Mouse (Mus musculus): ENCODE measurements around the gene Shisa4. TPM values are rescaled to one million over a fixed set of nuclear protein-coding genes. Genes with fewer than 3 reads are reported as not detected.
"Not testable (repeated sequence)": the region's sequence is repeated elsewhere in the genome, so short reads cannot be mapped to it uniquely, and the experiment has no call there.

Shisa4 gene
- total RNA-seq (2021): 10 to 100 TPM; 14.2 to 14.4 TPM

- peak; percentile 79 for DNase-seq
Measured at GRCm38 (mm10) chr1:135374868-135375581, at the start of gene Shisa4. Shisa4 (minus strand) TSS chr1:135375237.

GRCm38 (mm10) chr1:135422772-135423171, 47.7 kb upstream of the Shisa4 start:
- no peak for DNase-seq

- DNase-seq: peak; percentile 34
Measured at GRCm38 (mm10) chr1:135413996-135414395, 39.0 kb upstream of the Shisa4 start.

- no peak for DNase-seq
Measured at GRCm38 (mm10) chr1:135412130-135412529, 37.1 kb upstream of the Shisa4 start.

- peak; percentile 71 for DNase-seq
Measured at GRCm38 (mm10) chr1:135410967-135411366, 35.9 kb upstream of the Shisa4 start.

GRCm38 (mm10) chr1:135408973-135409372, 33.9 kb upstream of the Shisa4 start:
- no peak for DNase-seq

- no peak for DNase-seq
Measured at GRCm38 (mm10) chr1:135405356-135405755, 30.3 kb upstream of the Shisa4 start.

GRCm38 (mm10) chr1:135401452-135402110, 26.5 kb upstream of the Shisa4 start:
- no peak for DNase-seq

- no peak for DNase-seq
Measured at GRCm38 (mm10) chr1:135399466-135399865, 24.4 kb upstream of the Shisa4 start.

- no peak for DNase-seq
Measured at GRCm38 (mm10) chr1:135385161-135385560, 10.1 kb upstream of the Shisa4 start.

GRCm38 (mm10) chr1:135384171-135384570, 9.1 kb upstream of the Shisa4 start:
- DNase-seq: no peak

GRCm38 (mm10) chr1:135381560-135381959, 6.5 kb upstream of the Shisa4 start:
- DNase-seq: not testable (repeated sequence)

GRCm38 (mm10) chr1:135380071-135380991, 5.3 kb upstream of the Shisa4 start:
- DNase-seq: no peak

GRCm38 (mm10) chr1:135379048-135379447, 4.0 kb upstream of the Shisa4 start:
- no peak for DNase-seq

- DNase-seq: peak; percentile 52
Measured at GRCm38 (mm10) chr1:135378576-135378975, 3.5 kb upstream of the Shisa4 start.

- DNase-seq: no peak
Measured at GRCm38 (mm10) chr1:135374175-135374867, 716 bp downstream of the Shisa4 start.

GRCm38 (mm10) chr1:135373171-135373677, 1.8 kb downstream of the Shisa4 start:
- DNase-seq: no peak

- no peak for DNase-seq
Measured at GRCm38 (mm10) chr1:135369415-135369814, 5.6 kb downstream of the Shisa4 start.

- peak; percentile 66 for DNase-seq
Measured at GRCm38 (mm10) chr1:135368982-135369381, 6.1 kb downstream of the Shisa4 start.

- DNase-seq: peak; percentile 92
Measured at GRCm38 (mm10) chr1:135368245-135368644, 6.8 kb downstream of the Shisa4 start.

- DNase-seq: no peak
Measured at GRCm38 (mm10) chr1:135367595-135367994, 7.4 kb downstream of the Shisa4 start.

- no peak for DNase-seq
Measured at GRCm38 (mm10) chr1:135367005-135367404, 8.0 kb downstream of the Shisa4 start.

Measured in heart, postnatal 4 days (tissue).